Mouse (Mus musculus) stomach, postnatal 0 days (tissue): ENCODE measurements around the gene Apoa4.

Experiments
- CTCF ChIP-seq: IDR thresholded peaks from 2 replicates; pipeline ENCODE4 v1.5.1; 2016; ENCODE audit warnings: antibody characterized with exemption, low read depth, mild to moderate bottlenecking, moderate library complexity
- EP300 ChIP-seq: optimal IDR thresholded peaks from 2 replicates; pipeline ENCODE3; 2016; ENCODE audit warnings: antibody characterized with exemption

GRCm38 (mm10) chr9:46256658-46257385 lies 16.3 kb downstream of the Apoa4 start:
- TF ChIP-seq EP300 = no peak
- TF ChIP-seq CTCF = no peak
